Mouse (Mus musculus) G1E-ER4 (cell line): Measurements from ENCODE around the gene Nmur1. TPM values are rescaled to one million over a fixed set of nuclear protein-coding genes. Genes with fewer than 3 reads are reported as not detected.

Source experiments
- GATA1 ChIP-seq: IDR thresholded peaks from one replicate; pipeline ENCODE4 v1.8.0; 2012; ENCODE audit warnings: low read length, inconsistent platforms
- polyA plus RNA-seq: library from polyadenylated mRNA; stranded (reverse); fragments of >175 nt; gene quantifications from 2 replicates; pipeline ENCODE4 v1.2.3, GENCODE M21; 2012

Gene Nmur1
- polyA plus RNA-seq, 1 experiment = not detected

DNA sequence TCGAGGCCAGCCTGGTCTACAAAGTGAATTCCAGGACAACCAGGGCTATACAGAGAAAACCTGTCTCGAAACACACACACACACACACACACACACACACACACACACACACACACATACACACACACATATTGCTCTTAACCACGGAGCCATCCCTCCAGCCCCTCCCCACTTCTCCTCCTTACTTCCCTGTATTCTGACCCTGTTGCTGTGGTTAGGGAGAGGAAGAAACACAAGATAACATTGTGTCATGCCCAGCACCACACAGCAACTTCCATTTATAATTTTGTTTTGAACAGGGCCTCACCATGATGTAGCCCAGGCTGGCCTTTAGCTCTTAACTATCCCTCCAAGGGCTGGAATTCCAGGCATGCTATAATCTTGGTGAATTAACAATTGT lies 26.7 kb downstream of the Nmur1 start:
- no peak for TF ChIP-seq GATA1

DNA sequence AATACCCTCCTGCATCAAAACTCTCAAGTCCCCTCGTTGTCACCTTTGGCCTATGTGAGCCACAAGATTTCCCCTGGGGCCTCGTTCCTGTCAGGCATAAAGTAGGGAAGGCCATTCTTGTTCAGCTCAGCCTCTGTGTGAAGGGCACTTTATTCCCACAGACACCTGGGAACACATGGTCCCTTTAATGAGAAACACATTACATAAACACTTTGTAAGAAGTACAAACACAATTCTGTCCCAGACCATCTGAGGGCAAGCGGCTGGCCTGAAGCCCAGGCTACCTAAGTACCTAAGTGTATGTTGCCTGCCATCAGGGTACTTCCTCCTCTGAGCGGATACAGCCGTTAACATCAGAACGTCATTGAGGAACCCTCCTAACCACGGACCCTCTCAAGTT lies 27.8 kb downstream of the Nmur1 start:
- TF ChIP-seq GATA1 = no peak

DNA sequence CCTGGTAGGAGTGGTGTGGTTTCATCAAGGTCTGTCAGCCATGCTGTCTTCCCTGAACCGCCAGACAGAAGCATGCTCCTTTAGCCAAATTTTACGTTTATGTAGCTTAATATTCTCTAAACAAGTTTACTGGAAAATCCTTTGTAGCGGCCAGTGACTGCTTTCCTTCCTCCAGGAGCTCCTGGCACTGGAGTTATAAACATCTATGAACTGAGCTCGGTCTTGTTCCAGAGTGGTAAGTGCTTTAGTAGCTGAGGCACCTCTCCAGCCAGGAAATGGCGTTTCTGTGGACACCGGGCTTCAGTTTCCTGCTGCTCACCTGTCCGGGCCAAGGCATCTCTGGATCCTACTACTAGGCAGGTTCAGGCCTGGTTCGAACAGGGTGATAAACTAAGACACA lies 28.4 kb downstream of the Nmur1 start:
- no peak for TF ChIP-seq GATA1

DNA sequence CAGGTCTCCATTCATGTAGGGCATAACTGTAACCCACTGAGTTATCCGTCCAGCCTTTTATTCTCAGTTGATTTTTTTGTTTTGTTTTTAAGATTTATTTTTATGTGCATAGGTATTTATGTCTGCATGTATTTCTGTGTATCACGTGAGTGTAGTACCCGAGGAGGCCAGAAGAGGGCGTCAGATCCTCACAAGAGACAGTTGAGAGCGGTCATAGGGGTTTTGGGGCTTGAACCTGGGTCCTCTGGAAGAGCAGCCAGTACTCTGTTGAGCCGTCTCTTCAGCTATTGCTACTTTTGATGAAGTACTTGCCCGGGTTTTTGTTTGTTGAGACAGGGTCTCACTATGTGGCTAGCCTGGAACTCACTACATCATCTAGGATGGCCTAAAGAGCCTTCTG lies 30.1 kb downstream of the Nmur1 start:
- TF ChIP-seq GATA1 = no peak

DNA sequence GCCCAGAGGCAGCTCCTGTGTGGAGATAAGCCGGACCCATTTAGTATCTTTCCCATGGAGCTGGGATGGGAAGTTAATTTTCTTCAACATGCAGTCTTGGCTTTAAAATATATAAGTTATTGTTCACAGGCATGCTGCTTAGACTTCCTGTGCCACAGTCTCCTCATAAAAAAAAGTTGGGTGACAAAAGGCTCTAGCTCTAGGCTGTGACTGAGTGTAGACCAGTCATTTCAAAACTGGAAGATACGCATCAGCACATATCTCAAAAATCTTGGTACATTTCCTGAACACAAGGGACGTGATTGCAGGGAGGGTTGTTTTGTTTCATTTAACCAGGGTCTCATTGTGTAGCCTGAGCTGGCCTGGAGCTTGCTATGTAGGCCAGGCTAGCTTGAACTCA lies 31.8 kb downstream of the Nmur1 start:
- no peak for TF ChIP-seq GATA1

DNA sequence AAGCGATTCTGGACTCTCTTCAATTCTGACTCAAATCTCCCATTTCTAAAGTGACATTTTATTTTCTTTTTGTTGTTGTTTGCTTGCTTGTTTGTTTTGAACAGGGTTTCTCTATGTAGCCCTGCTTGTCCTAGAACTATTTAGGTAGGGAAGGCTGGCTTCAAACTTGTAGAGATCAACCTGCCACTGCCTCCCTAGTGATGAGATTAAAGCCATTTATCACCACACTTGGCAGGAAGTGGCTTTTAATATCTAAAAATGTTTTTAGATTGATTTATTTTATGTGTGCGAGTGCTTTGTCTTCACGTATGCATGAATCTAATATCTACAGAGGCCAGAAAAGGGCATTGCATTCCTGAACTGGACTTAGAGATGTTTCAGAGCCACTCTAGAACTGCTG lies 32.8 kb downstream of the Nmur1 start:
- TF ChIP-seq GATA1 = no peak

DNA sequence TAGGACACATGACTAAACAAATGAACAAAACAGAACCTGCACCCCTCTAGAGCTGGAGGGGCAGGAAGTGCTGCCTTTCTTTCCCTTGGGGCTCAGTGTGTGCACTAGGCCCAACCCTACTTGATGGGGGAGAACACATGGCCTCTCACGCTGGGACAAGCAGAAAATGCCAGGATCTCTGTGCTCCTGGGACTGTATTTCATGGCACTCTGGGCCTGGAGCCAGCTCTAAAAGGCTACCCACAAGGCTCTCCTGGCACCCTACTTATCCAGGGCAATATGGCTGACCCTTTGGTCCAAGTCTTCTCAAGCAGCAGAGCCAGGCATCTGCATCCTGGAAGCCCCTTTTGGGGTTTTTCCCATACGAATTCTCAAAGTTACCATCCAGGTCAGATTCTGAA lies 34.6 kb downstream of the Nmur1 start:
- no peak for TF ChIP-seq GATA1

DNA sequence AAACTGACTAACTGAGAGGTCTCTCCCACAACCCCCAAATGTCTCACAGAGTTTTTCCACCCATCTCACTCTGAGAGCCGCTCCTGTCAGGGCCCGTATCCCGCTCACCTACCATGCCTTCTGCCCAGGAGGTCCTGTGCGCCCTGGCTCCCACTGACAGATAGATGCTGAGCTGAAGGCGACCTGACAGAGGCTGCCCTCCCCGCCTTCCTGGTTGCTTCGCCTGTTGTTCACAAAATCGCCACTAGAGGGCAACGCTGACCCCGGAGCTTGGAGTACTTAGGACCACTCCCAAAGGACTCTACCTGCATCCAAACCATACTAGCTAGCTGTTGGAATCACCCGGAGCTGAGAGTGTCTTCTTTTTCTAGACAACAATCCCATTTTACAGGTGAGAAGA lies 36.8 kb downstream of the Nmur1 start:
- TF ChIP-seq GATA1 = no peak

DNA sequence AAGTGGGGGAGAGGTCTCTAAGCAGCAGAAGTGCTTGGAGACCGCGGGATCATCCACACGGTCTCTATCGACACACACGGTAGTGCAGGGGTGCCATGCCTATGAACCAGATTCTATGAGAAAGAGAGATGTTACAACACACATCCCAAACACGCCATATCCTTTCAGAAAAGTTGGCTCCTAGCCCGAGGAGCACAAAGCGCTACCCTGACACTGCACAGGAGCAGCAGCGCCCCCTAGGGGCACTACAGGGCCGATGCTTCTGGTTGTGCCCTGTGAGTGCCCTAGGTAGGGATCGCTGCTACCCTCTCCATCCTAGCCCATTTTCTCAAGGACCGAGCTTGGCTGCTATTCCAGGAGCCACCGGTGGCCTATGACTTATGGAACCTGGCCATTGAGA lies 45.0 kb downstream of the Nmur1 start:
- no peak for TF ChIP-seq GATA1

DNA sequence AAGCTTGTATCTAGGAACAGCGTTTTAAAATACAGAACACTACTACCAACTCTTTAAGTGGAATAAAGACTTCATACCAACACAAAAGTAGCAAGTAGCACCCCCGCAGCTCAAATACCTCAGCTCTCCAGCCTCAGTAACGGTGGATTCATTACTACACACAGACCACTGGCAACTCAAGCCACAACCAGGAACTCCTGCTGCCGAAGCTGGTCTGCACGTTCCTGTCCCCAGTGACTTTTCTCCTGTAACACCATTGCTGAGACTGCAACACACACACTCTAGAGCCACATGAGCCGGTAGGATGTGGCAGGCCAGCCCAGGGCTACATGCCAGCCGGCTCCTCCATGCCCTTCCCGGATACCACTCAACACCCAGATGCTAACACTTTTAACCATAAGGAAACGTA lies 46.9 kb downstream of the Nmur1 start:
- TF ChIP-seq GATA1 = no peak

DNA sequence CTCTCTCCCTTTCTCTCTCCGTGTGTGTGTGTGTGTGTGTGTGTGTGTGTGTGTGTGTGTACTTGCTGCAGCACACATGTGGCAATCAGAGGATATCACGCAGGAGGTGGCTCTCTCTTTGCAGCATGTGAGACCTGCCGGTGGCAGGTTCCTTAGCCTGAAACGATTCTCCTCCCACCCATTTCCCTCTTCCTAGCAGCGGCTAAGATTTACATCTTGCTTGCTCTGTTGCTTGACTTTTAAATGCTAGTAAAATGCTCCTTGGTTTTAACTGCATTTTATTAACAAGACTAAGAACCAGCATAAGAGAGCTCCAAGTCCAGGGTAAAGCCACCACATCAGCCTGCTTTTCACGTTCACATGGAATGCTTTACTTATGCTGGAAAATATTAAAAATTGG lies 47.4 kb downstream of the Nmur1 start:
- TF ChIP-seq GATA1 = no peak

DNA sequence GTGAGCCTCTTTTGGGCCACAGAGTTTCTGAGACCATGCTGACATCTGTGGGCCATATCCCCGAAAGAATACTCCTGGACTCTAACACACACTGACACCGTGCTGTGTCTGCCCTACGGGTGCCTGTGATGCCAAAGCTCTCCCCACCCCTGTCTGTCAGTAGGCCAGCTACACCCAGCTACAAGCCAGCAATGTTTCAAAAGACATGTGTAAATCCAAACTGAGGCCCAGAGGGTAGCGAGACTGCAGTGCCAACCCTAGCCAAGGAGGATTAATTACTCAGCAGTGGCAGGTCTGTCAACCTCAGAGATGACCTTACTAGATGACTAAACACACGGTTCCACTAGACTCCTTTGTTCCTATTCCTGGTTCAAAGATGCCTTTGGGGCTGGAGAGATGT lies 49.7 kb downstream of the Nmur1 start:
- TF ChIP-seq GATA1 = no peak

DNA sequence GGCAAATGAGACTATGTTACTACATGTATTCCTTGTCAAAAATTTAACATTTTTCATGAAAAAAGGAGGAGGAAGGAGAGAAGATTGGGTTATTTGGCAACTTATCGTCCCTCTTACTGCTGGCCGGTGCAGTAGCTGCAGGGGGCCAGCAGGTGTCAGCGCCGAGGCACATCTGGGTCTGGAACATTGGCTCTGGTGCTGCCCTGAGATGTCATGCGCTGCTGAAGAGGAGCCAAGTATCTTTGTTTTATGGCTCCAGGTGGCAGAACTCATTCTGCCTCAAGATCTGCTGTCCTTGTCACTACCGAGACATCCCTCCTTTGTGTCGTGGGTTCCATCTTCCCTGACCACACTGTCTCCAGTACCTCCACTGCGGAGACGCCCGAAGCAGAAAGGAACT lies 54.0 kb downstream of the Nmur1 start:
- no peak for TF ChIP-seq GATA1

DNA sequence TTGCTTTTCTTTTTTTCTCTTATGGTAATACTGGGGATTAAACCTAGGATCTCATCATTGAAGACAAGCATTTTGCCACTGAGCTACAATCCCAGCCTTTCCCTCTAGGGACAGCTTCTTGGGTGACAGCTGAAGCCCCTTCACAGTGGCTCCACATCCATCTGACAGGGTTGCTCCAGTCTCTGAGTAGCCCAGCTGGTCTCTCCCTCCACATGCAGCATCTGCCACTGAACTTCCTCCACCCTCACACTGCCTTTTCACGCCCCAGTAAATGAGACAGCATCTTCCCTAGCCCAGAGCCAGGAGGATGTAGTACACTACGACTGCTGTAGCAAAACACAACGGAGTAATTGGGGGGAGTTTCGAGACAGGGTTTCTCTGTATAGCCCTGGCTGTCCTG lies 57.9 kb downstream of the Nmur1 start:
- no peak for TF ChIP-seq GATA1

DNA sequence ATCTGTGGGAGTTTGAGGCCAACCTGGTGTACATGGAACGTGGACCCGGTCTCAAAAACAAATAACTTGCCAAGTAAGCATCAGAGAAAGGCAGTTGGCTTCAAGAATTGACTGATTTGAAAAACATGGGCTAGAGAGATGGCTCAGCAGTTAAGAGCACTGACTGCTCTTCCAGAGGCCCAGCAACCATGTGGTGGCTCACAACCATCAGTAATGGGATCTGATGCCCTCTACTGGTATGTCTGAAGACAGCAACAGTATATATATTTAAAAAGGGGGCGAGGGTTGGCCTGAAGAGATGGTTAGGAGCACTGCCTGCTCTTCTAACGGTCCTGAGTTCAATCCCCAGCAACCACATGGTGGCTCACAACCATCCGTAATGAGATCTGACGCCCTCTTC lies 62.4 kb downstream of the Nmur1 start:
- no peak for TF ChIP-seq GATA1

DNA sequence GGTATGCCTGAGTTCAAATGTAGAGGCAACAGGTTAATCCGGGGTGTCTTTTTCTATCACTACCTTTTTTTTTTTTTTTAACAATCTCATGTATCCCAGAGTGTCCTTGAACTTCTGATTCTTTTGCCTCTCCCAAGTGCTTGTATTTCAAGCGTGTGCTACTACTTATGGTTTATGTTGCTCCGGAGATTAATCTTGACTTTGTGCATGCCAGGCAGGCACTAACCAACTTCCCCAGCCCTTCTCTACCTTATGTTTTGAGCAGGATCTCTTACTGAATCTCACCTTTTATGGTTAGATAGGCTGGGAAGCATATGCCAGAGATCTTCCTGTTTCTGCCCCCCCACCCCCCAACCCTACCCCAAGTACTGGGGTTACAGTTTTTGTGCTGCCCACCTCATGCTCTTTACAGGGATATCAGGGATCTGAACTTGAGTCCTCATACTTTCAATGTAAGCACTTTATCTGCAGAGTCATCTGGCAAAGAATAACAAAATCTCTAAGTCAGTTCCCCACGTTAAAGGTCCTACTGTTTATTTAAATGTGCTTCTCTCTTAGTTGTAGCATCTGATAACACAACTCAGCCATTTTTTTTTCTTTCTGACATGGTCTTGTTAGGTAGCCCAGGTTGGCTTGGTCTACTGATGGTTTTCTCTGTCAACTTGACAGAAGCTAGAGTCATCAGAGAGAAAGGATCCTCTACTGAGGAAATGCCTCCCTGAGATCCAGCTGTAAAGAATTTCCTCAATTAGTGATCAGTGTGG lies 64.0 kb downstream of the Nmur1 start:
- TF ChIP-seq GATA1 = no peak

DNA sequence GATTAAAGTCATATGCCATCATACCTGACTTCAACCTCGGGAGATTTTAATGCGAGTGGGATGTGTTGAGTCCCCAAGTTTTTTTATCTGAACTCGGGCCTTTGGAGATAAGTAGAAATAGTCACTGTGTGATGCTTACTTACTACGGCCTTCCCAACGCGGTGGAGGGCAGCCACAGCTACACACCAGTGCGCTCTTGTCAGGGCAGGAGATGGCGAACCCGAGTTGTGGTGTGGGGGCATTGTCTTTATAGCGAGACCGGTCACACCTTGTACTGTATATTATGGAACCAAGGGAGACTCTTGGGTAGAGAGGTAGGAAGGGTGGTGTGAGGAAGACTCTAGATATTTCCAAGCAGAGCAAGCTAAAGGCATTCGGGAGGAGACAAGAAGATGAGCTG lies 65.6 kb downstream of the Nmur1 start:
- TF ChIP-seq GATA1 = no peak

DNA sequence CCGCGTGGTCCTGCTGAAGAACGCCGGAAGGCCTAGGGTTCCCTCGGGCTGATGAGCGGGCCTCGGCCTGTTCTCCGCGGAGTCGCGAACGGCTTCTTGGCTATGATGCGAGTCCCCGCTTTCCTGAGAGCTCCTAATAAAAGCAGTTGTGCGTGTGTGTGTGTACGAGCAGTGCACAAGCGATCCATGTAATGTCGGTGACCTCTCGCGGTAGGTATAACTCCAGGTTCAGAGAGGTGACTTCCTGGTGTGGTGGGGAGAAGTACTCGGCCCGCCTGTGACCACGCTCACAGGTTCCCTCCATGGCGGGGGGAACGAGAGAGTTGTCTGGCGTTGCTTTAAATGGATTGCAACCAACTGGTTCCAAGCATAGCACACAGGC lies 66.2 kb downstream of the Nmur1 start:
- TF ChIP-seq GATA1 = no peak
